Mouse (Mus musculus) urinary bladder, postnatal 25 days (tissue): ENCODE results near the gene Calml4.
"Not testable (repeated sequence)": the region's sequence is repeated elsewhere in the genome, so short reads cannot be mapped to it uniquely, and the experiment has no call there.

Source experiments
- DNase-seq: peaks from one replicate; pipeline ENCODE4 v3.0.0; 2022; ENCODE audit warnings: low spot score

The Calml4 gene

DNA sequence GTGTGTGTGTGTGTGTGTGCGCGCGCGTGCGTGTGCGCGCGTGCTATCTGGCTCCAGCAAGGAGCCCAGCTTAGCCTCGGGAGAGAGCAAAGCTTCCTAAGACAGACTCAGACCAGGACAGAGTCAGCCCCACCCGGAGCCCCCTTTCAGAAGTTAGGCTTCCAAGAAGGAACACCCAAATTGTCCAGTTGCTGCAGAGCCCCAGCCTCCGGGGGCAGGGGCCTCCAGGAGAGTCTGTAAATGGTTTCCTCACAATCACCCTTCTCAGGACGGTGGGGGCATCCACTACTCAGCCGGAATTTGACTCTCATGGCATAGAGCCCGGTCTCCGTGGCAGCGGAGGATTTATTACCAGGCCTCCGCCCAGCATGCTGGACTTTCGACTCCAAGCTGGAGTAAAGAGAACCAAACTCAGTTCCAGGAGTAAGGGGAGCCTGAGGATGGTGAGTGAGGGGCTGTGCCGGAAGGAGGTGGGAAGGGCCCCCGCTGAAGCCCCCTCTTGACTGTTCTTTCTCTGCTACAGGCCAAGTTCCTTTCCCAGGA, at the start of gene Calml4:
Calml4 (plus strand) TSS at position 362 of the 543 bp plus-strand sequence.
- peak; percentile 75 for DNase-seq

DNA sequence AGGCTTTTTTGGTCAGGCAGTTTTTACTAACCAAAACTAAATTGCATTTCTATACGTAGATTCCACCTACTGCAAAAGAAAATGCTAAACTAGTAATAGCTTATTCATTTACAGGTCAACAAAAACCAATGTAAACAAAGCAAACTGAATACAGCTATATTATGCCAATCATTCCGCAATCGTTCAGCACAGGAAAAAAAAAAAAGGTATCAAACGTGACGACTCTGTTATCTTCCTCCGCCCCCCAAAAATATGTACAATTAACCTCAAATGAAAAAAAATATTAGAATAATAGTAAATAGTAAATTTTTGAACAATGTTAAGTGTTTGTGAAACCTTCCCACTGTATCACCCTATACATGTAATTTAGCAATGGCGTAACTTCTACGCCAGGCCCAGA, 47.8 kb upstream of the Calml4 start:
- no peak for DNase-seq

DNA sequence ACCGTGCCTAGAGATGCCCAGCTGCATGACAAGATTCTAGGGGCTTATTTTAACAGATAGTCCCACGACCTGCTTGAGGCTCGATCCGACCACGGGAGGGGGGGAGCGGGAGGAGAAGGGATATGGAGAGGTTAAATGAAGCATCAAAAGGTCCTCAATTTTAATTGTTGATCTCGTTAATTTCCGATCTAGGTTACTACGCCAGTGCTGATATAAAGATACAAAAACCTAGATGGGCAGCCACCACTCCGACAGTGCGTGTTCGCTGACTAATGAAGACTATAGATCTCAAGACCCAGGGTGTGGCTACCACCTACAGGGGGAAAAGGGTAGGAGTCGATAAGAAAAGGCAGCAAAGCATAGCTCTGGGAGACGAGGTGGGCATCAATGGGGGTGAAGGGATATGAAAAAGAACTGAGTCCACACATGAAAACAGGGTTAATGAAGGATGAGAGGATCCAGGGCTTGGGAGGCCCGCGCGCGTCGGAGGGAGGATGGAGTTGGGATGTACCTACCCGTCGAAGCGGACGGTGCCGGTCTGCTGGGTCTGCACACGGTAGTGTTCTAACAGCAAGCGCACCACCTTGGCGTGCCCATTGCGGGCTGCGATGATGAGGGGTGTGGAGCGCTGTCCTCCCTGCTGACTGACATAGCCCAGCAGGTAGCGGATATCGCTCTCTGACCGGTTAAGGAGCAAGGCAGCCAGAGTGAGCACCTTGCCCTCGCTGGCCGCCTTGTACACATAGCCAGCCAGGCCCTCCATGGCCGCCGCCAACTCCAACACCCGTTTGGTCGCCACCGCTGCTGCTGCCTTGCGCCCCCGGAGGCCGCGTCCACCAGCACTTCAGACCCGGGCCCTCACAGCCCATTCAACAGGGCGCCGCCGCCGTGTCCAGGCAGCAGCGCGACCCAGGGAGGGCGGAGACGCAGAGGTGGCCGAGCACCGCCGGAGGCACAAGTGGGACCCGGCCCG, 47.1 kb upstream of the Calml4 start:
- peak; percentile 27 for DNase-seq

DNA sequence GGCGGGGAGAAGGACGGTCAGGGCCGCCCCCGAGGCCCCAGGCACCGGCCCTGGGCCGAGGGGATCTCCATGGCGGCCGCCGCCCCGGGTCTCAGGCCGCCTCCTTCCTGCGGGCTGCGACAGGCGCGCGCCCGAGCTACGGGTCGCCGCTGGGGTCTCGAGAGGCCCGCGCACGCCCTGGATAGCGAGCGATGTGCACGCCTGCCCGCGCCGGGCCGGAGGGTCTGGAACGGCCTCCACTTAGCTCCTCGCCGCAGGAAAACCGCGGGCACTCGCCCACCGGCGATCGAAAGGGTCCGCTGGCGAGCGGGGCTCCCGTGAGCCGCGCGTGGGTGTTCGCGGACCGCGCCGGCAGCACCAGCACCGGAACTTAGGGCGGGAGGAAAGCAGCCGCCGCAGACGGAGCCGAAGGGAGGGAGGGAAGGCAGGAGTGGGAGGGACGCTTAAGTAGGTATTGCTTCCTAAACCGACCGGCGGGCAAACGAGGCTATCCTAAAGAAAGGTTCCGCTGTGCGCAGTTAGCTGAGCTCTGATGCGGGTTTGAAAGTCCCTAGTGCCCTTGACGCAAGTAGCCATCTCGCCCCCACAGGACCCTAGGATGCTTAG, 46.3 kb upstream of the Calml4 start, which contains the start of gene Fem1b:
Fem1b (minus strand) TSS at position 419 of the 606 bp plus-strand sequence.
- DNase-seq = peak; percentile 86

DNA sequence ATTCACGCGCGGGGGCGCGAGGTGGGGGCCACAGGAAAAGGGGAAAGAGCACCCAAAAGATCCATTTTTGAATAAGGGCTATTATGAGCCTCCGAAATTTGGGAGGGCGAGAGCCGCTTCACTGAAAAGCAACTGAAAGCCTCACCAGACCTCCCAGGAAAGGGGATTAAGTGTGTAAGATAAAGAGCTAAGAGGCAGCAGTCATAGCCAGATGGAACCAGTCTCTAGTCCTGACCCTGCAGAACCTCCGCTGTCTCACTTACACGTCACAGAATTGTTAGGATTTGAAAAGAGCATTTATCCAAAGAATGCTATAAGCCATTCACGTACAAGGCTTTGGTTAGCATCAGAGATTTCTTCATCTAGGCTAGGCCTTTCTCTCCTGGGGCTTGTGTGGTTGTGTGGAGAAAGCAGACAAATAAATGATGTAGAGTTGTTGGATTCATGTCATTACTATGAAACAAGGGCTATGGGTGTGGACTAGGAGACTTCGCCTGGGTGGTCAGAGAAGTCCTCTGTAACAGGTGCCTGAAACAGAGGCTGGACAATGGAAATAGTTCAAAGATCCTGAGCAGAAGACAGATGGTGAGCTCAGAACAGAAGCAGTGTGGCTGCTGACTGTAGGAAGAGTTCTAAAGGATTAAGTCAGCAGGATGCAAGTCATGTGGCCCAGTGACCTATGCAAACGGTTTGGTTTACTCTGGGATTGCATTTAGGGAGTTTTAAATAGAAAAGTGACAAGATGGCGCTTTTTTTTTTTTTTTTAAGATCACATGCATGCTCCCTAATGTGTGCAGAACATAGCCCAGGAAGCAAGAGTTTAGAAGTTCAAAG, 45.4 kb upstream of the Calml4 start:
- DNase-seq = no peak

DNA sequence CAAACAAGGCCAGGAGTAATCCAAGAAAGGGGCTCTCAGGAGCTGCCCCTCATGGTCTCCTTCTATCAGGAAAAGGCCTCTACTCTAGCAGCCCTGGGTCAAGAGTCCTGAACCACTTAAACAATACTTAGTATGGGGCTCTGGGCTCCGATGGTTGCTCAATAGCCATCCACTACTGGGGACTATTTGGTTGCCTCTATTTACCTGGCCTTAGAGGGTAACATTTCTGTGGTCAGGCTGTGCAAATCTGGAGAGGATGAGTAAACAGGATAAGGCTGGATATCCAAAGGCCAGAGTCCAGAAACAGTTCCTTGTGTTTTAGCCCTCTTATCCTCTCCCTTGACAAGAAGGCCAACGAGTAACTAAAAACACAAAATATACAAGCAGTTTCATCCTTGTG, 43.1 kb upstream of the Calml4 start:
- DNase-seq = no peak

DNA sequence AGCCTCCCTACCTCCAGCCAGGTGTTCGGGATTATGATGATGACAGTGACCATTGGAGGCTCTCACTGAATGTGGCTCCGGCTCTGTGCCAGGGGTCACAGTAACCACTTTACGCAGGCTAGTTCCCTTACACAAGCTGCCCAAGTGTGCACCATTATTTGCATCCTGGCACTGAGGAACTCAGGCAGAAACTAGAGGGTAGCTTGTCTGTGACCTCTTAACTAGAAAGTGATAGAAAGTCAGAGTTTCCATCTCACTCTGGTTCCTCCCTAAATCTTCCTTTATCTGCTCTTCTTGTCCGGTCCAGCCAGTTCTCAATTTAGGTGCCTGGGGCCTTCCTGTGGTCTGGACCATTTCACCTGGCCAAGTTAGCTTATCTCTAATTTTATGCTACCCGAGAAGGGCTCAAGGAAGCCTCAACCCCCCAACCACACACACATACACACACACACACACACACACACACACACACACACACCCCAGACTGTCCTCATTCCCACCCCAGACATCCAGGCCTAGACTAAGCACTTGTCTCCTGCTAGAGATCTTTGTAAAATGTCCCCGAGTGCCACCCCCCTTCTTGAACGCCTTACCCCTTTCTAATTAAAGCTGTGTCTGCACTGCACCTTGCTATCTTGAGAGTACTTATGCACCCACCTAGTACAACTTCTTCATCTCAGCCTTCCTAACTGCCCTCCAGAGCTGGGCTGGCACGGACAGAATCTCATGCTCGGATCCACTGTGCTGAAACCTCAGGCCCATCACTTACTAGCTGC, 41.4 kb upstream of the Calml4 start:
- DNase-seq = no peak

DNA sequence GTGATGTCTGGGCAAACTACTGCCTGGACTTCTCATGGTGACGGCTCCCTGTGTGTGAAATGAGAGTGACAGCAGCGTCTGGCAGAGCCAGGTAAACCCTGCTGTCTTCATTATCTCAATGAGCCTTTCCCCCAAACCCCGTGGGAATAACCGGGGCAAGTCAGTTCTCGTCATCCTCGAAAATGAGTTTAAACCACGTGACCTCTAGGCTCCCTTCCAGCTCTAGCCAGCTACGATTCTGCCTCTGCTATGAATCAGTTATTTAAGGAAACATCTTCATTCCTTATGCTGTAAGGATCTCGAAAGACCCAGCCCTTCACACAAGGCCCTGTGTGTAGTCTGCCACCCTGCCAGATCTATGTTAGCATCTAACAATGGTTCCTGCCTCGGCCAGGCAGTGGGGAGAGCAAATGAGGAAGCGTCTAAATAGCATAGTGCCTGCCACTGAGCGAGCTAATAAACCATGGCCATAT, 40.7 kb upstream of the Calml4 start:
- DNase-seq = no peak

DNA sequence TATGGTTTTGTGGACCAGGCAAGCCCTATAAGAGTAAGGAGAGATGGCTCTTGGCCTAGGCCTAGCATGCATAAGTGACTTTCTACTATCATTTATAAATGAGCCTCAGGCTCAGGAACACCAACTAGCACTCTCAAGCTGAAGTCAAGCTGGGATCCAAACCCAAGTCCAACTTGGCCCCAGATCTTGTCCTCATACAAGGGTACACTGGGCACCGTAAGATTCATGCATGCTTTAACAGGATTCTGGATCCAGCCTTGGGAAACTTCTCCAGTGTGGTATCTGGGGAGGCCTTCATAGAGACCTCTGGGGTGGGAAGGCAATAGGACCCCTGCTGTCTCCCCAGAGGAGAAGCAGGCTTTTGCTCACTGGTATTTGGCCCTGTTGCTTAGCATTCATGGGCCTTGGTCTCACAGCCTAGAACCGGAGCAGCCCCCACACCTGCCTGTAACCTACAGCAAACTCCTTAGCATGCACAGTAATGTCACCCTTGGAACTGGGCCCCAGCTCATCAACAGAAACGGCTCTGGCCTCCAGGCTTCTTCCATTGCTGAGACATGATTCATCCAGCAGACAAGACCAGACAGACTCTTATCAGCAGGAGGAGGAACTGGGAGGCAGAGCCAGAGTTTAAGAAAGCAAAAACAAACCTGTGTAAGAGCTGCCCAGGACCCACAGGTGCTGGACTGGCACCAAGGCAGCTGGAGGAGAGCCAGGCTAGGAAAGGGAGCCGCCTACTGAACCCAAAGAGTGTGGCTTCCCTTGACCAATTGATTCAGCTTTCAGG, 39.9 kb upstream of the Calml4 start:
- DNase-seq = peak; percentile 60

DNA sequence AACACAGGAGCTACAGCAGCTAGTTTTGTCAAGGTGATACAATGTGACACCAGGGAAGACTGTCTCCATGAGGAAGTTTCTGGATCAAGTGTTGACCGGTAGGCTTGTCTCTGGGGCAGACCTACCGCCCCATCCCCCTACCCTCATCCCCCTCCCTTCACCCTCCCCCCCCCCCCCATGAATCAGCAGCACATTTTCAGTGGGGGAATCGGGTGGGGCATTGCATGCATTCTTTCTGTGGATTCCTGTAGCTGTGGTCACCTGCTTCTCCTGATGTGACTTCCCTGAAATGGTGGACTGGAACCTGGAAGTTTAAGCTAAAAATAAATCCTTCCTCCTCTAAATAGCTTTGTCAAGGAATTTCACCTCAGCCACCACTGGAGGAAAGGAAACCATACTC, 38.4 kb upstream of the Calml4 start:
- no peak for DNase-seq

DNA sequence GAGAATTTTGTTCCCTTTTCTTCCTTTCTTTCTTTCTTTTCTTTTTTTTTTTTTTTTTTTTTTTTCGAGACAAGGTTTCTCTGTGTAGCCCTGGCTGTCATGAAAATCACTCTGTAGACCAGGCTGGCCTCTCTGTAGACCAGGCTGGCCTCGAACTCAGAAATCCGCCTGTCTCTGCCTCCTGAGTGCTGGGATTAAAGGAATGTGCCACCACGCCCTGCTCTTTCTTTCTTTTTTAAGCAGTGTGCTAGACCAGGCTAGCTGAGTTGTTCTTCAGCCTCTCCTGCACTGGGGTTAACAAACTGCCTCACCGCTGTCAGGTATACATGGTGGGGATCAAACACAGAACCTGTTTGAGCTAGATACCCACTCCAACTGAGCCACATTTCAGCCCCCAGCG, 38.0 kb upstream of the Calml4 start:
- DNase-seq = not testable (repeated sequence)

DNA sequence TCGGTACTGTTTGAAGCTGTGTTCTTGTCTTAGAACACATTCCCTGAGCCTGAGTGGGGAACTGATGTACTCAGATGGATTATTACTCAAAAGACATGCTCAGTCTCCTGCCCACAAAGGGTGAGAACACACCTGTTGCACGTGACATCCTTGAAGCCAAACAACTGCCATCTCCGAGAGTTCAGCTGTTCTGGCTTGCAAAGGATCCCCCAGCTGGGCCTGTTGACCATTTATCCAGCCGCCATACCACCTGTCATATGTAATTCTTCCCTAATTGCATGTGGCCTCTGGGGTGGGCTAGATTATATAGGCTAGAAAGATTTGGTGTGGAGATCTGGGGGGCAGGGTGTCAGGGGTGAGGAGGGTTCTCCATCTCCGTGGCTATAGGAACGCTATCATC, 37.1 kb upstream of the Calml4 start:
- DNase-seq = no peak

DNA sequence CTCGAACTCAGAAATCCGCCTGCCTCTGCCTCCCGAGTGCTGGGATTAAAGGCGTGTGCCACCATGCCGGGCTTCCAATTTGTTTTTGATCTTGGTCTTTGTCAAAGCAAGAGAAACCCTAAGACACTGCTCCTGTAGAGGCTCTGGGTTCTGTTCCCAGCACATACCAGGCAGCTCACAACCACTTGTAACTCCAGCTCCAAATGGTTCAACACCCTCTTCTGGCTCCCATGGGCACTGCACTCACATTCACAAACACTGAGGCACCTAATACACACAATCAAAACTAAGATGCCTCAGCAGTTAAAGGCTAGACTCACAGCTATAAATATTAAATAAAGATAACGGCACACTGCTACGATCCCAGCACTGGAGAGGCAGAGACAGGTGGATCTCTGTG, 36.1 kb upstream of the Calml4 start:
- no peak for DNase-seq

DNA sequence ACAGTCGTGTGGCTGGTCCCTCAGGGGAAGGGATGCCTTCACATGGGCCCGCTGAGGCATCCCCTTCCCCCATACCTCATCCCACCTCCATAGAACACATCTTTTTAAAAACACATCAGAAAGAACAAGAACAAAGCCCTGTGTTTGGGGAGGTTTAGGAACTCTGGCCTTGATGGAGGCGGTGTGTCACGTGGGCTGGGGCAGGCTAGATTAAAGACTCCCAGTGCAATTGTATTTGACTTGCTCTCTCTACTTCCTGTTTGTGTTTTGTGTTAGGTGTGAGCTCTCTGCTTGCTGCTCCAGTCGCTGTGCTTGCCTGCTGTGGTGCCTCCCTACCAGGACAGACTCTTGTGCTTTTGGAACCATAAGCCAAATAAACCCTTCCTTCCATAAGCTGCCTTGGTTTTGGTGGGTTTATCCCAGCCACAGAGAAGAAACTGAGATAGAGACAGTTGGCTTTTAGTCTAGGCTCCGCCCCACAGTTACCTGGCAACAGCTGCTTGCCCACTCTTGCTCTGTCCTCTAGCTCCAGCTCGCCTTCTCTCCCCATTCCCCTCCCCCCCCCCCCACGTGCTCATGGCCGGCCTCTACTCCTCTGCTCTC, 32.0 kb upstream of the Calml4 start:
- no peak for DNase-seq

DNA sequence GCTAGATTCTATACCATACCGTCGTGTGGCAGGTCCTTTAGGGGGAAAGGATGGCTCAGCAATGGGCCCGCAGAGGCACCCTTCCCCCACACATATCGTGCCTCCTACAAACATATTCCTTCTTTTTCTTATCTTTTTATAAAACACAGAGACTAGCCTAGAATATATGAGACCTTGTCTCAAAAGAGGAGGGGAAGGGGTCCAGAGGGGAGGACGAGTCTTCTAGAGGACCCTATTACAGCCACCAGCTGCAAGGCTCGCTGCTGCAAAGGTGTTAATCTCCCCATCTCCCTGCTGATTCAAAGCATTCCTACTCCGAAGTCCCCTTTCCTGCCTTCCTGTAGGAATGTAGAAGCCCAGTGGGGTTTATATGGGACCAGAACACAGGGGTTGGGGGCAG, 31.4 kb upstream of the Calml4 start:
- DNase-seq = no peak

DNA sequence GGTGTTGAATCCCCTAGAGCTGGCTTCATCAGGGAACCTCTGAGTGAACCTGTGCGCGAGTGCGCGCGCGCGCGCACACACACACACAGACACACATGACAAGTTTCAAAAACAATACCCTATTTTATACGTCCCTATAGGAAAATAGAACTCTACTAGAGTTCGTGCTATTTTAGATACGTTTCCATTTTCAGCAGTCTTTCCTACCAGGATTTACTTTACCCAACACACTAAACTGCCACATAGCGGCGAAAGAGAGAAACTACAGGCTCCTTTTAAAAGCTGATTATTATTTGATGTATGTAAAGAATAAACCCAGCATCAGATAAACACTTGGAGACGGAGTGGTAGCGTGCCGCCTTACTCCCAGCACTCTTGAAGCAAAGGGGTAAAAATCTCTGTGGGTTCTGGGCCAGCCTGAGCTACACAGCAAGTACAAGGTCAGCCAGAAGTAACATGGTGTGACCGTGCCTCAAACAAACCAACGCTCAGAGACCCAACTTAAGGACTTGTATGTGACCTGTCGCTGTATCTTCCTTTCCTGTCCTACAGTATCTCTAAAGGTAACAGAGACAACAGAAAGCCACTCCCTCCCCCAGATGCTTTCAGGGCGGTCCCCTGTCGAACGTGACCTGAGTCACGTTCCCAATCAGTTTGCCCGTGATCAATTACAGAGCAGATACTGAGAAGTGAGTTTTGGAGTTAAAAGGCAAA, 29.8 kb upstream of the Calml4 start:
- no peak for DNase-seq

DNA sequence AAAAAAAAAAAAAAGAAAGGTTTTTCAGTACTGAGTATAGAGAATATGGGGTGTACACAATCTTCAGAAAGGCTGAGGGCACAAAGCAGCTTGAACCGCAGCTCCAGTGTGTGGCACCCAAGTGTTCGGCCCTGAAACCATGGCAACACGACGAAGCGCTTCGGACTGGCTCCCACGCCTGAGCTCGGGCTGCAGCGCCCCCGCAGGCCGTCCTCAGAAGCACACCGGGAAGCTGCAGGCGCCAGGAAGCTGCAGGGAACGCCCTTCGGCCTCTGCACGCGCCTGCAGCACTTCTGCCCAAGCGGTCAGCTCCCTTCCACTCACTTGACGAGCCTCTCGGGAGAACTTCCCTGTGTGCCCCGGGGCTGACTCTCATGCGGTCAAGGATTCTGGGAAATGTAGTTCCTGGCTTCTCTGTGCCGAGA, 29.2 kb upstream of the Calml4 start:
- peak; percentile 95 for DNase-seq

DNA sequence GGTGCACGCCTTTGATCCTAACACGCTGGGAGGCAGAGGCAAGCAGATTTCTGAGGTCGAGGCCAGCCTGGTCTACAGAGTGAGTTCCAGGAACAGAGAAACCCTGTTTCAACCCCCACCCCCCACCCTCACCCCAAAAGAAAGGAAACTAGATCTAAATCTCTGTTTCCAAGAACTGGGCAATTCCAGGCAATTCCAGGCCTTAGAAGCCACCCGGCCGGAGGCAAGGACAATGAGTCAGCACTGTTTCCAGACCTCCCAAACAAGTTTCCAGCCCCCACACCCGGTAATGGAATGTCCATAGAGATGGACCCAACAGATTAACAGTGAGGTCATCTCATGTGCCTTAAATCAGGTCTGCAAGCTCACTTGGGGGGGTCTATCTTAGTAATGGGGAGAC, 28.0 kb upstream of the Calml4 start:
- no peak for DNase-seq

DNA sequence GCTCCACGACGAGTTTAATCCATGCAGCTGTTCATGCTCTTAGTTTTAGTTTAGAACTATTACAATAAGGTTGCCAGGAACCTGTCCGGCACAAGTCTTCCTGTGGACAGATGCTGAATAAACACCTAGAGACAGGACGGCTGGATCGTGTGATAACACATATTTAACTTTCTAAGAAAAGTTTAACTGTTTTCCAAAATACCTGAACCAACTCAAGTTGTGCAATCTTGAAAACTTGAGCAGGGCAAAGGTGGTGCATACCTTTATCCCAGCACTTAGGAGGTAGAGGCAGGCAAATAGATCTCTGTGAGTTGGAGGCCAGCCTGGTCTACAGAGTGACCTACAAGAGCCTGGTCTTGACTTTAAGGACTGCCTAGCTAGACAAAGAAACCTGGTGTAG, 23.0 kb upstream of the Calml4 start:
- no peak for DNase-seq
